Mouse (Mus musculus): ENCODE measurements around the gene Bbox1. TPM values are rescaled to one million over a fixed set of nuclear protein-coding genes. Genes with fewer than 3 reads are reported as not detected.

Gene Bbox1
- polyA plus RNA-seq, 1 experiment from 2014 or later: not detected

Other genes with a start within 250 kb of the Bbox1 start
- gene Fibin, start 48.6 kb upstream of the Bbox1 start, polyA plus RNA-seq (2014; fragmentation: Nextera tagmentation; extraction: Ambion mirVana): 1.8 and 3.6 TPM in 2 replicates

Measured in heart, embryonic 11.5 days (tissue).